Mouse (Mus musculus) erythroblast, embryonic 14.5 days (primary cell): ENCODE results near the gene Med4.

Source experiments
- GATA1 ChIP-seq: IDR thresholded peaks from 2 replicates; pipeline ENCODE4 v1.6.1; 2012; ENCODE audit warnings: low read length, inconsistent platforms, mixed read lengths
- TAL1 ChIP-seq: IDR thresholded peaks from 3 replicates; pipeline ENCODE4 v1.6.1; 2012; ENCODE audit warnings: low read length, inconsistent platforms, mixed read lengths

- TF ChIP-seq GATA1 (no peak), TAL1 (no peak)
Observed at GRCm38 (mm10) chr14:73473670-73474460, 36.0 kb upstream of the Med4 start.
